Mouse (Mus musculus): Measurements from ENCODE around the gene Prokr1. TPM values are rescaled to one million over a fixed set of nuclear protein-coding genes. Genes with fewer than 3 reads are reported as not detected.

Gene Prokr1
- total and polyA plus RNA-seq, 3 experiments, result 1.3 to 1.4 TPM; not detected in 1

DNA sequence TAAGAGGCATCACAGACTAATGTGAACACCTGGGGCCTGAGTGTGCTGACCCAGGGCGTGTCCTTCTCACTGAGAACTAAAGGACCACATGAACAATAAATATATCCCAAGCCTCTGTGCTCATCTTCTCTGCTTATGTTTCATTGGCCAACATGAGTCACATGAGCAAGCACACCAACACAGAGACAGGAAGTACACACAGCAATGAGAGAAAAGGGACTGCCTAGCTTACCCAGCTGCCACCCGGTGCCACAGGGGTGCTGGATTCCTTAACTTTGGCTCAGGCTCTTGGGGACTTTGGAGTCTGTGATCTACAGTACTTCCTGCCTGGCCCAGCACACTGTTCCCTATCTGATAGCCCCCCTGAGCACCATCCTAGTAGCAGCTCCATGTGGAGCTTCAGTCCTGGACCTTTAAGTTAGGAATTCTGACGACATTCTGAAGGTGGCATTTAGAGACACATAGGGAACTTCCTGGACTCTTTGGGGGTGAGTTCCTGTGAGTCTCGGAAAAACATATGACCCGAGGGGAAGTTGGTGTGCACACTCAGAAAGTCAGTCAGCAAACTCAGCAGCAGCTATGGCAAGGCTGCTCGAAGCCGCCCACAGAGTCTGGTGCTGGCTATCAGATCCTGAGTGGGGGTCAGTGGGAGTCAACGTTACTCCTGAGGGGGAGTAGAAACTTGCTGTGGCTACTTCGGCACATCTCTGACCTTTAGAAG lies 55.5 kb downstream of the Prokr1 start (continued):
- TF ChIP-seq TAL1 (IDR thresholded peaks at IDR 0.05; ENCODE audit: low read length) (no peak), USF1 (IDR thresholded peaks at IDR 0.05; ENCODE audit: low read depth, low read length) (peak; percentile 98), MAFK (IDR thresholded peaks at IDR 0.05; ENCODE audit: borderline replicate concordance, low read depth, low read length) (no peak)

DNA sequence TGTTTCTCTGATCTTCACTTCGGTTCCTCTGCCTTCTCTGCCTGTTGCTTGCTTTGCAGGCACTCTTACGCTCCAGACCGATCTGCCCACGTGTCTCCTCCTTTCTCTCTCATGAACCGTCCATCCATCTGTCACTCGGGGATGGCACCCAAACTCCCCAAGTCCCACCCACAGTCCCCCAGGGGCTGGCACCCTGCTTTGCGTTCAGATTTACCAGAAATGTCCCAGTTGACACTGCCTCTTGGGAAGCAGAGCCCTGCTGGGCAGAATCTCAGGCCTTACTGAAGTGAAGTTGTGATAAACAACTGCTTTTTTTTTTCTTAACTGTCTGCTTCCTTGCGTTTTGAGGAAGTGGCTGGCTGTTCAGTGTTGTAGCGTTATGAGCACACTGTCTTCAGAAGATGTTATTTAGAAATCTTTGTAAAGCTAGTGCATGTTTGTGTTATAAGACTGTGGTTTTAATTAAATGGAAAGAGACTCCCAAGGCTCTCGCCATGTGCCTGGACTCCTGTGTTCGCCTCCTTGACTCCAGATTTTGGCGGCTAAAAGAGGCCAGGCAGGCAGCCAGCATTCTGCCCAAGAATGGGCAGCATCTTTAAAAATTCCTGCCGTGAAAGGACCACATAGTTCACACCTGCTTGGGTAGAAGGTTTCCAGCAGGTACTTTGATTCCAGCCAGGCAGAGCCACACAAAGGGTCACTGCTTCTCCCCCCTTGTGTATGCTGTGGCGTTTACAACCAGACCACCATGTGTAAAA lies 57.4 kb downstream of the Prokr1 start, which contains the start of gene Arhgap25:
TSS of gene Arhgap25 (minus strand) at position 307 of the 758 bp plus-strand sequence.
- Histone ChIP-seq H3K27ac (ENCODE audit: control insufficient read depth, low read depth, low read length) (peak within 1 kb of the TSS; percentile 90), H3K4me1 (ENCODE audit: control insufficient read depth in 1 of 2, insufficient read depth in 2 of 2, low read length in 2 of 2) (peaks cover 11 to 19% of the 10 kb centered on the region in 2 experiments)
- peak; percentile 85 for DNase-seq (ENCODE audit: low read depth, low spot score)
- TF ChIP-seq KAT2A (conservative IDR thresholded peaks at IDR 0.05; ENCODE audit: low read depth, low read length) (no peak), POLR2AphosphoS5 (IDR thresholded peaks at IDR 0.05; ENCODE audit: borderline replicate concordance, low read depth, low read length) (no peak), UBTF (IDR thresholded peaks at IDR 0.05; ENCODE audit: borderline replicate concordance, insufficient read depth, low read depth, low read length) (no peak), EP300 (IDR thresholded peaks at IDR 0.05; ENCODE audit: low read depth in 1 of 2, low read length in 2 of 2) (peak; percentile 68 to 69), CTCF (IDR thresholded peaks at IDR 0.05 in 2 of 3, conservative IDR thresholded peaks at IDR 0.05 in 1 of 3; ENCODE audit: control insufficient read depth in 1 of 3, insufficient read depth in 1 of 3, low read depth in 2 of 3, low read length in 3 of 3, poor library complexity in 1 of 3, severe bottlenecking in 1 of 3) (no peak), POLR2AphosphoS2 (IDR thresholded peaks at IDR 0.05; ENCODE audit: low read length) (no peak), ETS1 (IDR thresholded peaks at IDR 0.05; ENCODE audit: low read depth, low read length) (peak; percentile 53), HCFC1 (IDR thresholded peaks at IDR 0.05; ENCODE audit: low read depth, low read length) (no peak; the same call in 1 of the 2 replicates), GABPA (IDR thresholded peaks at IDR 0.05; ENCODE audit: low read depth, low read length) (no peak), CHD1 (IDR thresholded peaks at IDR 0.05; ENCODE audit: low read depth, low read length) (no peak), USF2 (IDR thresholded peaks at IDR 0.05; ENCODE audit: borderline replicate concordance in 1 of 2, insufficient read depth in 1 of 2, low read depth in 1 of 2, low read length in 2 of 2) (no peak), ZC3H11A (IDR thresholded peaks at IDR 0.05; ENCODE audit: low read depth, low read length) (no peak), JUND (IDR thresholded peaks at IDR 0.05; ENCODE audit: low read depth, low read length) (no peak), MYB (IDR thresholded peaks at IDR 0.05; ENCODE audit: low read depth, low read length) (peak; percentile 76), MXI1 (IDR thresholded peaks at IDR 0.05; ENCODE audit: low read depth, low read length) (peak; percentile 96), TBP (IDR thresholded peaks at IDR 0.05; ENCODE audit: low read depth, low read length) (peak; percentile 72), SMC3 (IDR thresholded peaks at IDR 0.05; ENCODE audit: low read depth, low read length) (no peak), MYC (IDR thresholded peaks at IDR 0.05; ENCODE audit: low read depth, low read length) (peak; percentile 67; the same call in 1 of the 2 replicates), MEF2A (IDR thresholded peaks at IDR 0.05; ENCODE audit: extremely low read depth, insufficient replicate concordance, low read depth, low read length, poor library complexity, severe bottlenecking) (no peak), RCOR1 (IDR thresholded peaks at IDR 0.05; ENCODE audit: low read depth, low read length) (peak; percentile 90), ZMIZ1 (IDR thresholded peaks at IDR 0.05; ENCODE audit: low read depth, low read length) (no peak), ELF1 (IDR thresholded peaks at IDR 0.05; ENCODE audit: low read depth, low read length) (peak; percentile 72), ZNF384 (IDR thresholded peaks at IDR 0.05; ENCODE audit: low read depth, low read length) (peak; percentile 98), MAZ (IDR thresholded peaks at IDR 0.05; ENCODE audit: low read depth, low read length) (no peak), USF1 (IDR thresholded peaks at IDR 0.05; ENCODE audit: low read depth, low read length) (peak; percentile 63), TAL1 (IDR thresholded peaks at IDR 0.05; ENCODE audit: low read length) (no peak), E2F4 (IDR thresholded peaks at IDR 0.05; ENCODE audit: borderline replicate concordance, low read depth, low read length) (no peak), MAX (IDR thresholded peaks at IDR 0.05; ENCODE audit: low read length) (peak; percentile 66), TCF12 (IDR thresholded peaks at IDR 0.05; ENCODE audit: low read depth, low read length) (peak; percentile 45), SIN3A (IDR thresholded peaks at IDR 0.05; ENCODE audit: low read length) (peak; percentile 87), POLR2A (IDR thresholded peaks at IDR 0.05; ENCODE audit: control insufficient read depth in 1 of 2, insufficient read depth in 1 of 2, low read depth in 1 of 2, low read length in 2 of 2, poor library complexity in 1 of 2) (peak in 1 of 2 experiments; percentile 55; a peak in 2 of 4 replicates)

More for the DNA sequence above, 57.4 kb downstream of the Prokr1 start, which contains the start of gene Arhgap25:
- H3K79me2 ChIP-seq (ENCODE audit: control insufficient read depth, insufficient read depth, low read length, poor library complexity), result no peaks in the 10 kb centered on the region; the same call in 1 of the 2 replicates
- peaks cover 0 to 25% of the 10 kb centered on the region in 2 experiments; a peak in 2 of 4 replicates for H3K36me3 ChIP-seq (ENCODE audit: control insufficient read depth in 1 of 2, insufficient read depth in 2 of 2, low read length in 2 of 2)
- H3K4me3 ChIP-seq (ENCODE audit: control insufficient read depth in 1 of 2, insufficient read depth in 1 of 2, low read depth in 2 of 2, low read length in 2 of 2), result peak within 1 kb of the TSS; percentile 73 to 82
- peak within 1 kb of the TSS; percentile 82 for H3K9ac ChIP-seq (ENCODE audit: control insufficient read depth, low read depth, low read length, poor library complexity, severe bottlenecking)
- no peaks in the 10 kb centered on the region for H3K27me3 ChIP-seq (ENCODE audit: control insufficient read depth in 1 of 2, insufficient read depth in 2 of 2, low read length in 2 of 2)
- no peaks in the 10 kb centered on the region for H3K9me3 ChIP-seq (replicated peaks; ENCODE audit: insufficient read depth, low read length)
